Mouse (Mus musculus): ENCODE measurements around the gene Nemf.
A peak's percentile ranks its signal among the peaks of the same experiment; 100 is the strongest.
"Not testable (repeated sequence)": the region's sequence is repeated elsewhere in the genome, so short reads cannot be mapped to it uniquely, and the experiment has no call there.

Nemf gene

GRCm38 (mm10) chr12:69372731-69373331 is 15.9 kb upstream of the Nemf start:
- DNase-seq (ENCODE audit: low spot score in 2 of 2), result peak in 1 of 2 experiments; percentile 14

DNA sequence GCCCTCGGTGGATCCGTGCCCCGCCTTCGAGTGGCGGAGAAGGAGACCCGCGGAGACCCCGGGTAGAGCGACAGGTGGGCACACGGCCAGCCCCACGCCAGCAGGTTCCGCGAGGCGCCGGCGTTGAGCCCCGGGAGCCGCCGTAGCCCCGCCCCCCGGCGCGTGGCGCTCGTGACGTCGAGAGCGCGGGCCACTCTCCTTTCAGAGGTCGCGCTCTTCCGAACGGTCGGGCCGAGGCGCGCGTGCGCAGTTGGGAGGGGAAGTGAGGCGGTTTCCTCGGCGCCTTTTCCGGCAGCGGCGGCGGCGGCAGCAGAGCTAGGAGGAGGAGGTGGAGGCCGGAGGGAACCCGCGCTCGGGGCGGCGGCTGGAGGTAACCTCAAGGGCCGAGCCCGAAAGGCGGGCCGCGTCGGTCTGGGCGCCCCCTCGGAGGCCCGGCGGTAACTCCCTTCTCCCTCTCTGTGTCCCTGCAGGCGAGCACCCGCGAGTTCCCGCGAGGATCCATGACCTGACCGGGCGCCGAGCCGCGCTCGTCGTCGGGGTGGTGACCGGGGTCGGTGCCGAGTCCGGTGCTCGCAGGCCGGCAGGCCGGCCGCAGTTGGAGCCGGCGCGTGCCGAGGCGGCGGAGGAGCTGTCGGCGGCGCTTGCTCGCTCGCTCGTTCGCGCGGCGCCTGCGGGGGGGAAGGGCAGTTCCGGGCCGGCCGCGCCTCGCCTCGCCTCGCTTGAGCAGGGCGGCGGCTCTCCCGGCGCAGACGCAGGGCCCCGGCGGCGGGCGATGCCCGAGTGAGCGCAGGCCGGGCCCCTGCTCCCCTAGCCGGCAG is 15.1 kb upstream of the Nemf start, which contains the start of the genes Arf6 and Gm9887:
TSS of gene Arf6 (plus strand) at position 297 of the 818 bp plus-strand sequence.
TSS of gene Gm9887 (minus strand) at position 605 of the 818 bp plus-strand sequence.
- peak; percentile 97 to 99 for DNase-seq (ENCODE audit: low spot score in 2 of 2)

DNA sequence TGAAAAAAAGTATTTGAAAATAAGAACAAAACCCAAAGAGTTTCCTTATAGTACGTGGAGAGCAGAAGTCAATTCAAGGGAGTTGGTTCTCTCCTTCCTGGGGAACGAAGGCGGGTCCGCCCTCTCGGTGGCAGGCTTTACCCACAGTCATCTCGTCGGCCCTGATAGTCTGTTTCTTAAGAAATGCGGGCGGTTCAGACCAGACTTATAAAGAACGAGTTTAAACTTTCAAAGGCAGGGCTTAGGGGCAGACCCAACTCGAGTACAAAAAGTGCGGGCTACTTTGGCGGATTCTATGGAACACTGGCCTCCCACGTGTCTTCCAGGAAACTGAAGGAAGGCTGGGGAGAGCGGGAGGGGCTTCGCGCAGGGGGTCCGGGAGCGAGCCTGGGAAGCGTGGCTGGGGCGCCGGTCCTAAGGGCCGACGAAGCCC is 14.5 kb upstream of the Nemf start:
- no peak for DNase-seq (ENCODE audit: low spot score in 2 of 2)

DNA sequence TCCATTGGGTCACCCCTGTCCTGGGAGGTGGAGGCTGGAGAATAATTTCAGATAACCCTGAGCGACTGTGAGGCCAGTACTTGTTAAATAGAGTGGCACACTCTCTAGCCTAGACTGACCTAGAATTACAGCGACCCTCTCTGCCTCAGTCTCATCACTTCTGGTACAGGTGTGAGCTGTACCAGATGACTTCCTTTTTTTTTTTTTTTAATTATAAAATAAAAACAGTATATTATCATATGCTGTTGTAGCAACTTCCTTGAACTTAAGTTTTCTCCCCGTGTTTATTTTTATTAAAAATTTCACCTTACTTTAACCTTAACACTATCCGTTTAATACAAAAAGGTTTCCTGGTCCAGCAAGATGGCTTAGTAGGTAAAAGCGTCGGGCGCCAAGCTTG is 14.0 kb upstream of the Nemf start:
- no peak for DNase-seq (ENCODE audit: low spot score in 2 of 2)

GRCm38 (mm10) chr12:69367557-69367956 is 10.6 kb upstream of the Nemf start:
- DNase-seq (ENCODE audit: low spot score in 2 of 2), result no peak

DNA sequence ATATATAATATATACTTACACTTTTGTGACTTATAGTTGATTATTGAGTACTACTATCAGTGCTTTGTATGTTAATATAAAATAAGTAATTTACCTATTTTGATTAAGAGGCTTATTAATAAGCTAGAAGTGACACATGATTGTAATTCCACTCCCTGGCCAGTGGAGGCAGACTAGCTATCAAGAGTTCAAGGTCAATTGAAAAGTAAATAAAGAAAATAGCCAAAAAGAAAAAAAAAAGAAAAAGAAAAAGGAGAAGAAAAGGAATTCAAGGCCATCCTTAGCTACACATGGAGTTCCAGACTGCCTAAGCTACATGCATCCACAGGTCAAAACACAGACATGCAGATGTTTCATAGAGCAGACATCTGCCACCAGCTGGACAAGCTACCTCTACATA is 9.5 kb upstream of the Nemf start:
- DNase-seq (ENCODE audit: low spot score in 2 of 2), result no peak

GRCm38 (mm10) chr12:69365757-69366156 is 8.8 kb upstream of the Nemf start:
- no peak for DNase-seq (ENCODE audit: low spot score in 2 of 2)

DNA sequence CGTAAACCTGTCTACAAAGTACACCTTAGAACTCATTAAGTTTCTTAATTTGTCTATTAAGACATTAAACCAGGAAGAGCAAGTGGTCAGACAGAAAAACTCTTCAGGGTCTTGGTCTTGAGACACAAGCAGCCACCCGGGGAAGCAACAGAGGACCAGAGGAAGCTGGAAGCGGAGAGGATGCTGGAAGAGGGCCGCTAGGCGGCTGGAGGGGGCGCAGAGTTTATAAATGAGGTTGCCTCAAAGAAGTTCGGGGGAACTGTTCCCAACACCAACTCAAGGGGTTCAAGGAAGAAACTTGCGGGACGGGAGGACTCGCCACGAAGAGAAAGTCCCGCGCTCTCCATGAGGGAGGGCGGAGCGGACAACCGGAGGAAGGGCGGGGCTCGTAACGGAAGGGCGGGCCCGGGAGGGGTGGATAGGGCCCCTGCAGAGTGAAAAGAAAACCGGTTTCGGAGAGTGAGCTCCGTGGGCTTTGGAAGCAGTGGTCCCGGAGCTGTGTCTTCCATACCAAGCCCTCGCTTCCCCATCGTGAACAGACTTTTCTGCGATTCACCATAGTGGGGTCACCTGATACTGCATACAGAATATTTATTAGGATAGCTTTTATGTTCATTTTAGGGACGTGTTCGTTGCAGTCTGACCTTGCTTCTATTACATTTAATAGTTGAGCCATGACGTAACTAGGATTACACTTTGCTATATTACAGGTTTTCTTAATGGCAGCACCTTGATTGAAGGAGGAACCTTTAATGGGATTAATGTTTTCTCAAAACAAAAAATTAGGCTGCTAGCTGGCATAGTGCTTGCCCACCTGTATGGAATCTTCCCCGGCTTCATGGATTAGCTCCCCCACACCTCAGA is 7.2 kb upstream of the Nemf start:
- DNase-seq (ENCODE audit: low spot score in 2 of 2), result peak; percentile 35

GRCm38 (mm10) chr12:69363110-69363509 is 6.1 kb upstream of the Nemf start:
- not testable (repeated sequence) for DNase-seq (ENCODE audit: low spot score in 2 of 2)

DNA sequence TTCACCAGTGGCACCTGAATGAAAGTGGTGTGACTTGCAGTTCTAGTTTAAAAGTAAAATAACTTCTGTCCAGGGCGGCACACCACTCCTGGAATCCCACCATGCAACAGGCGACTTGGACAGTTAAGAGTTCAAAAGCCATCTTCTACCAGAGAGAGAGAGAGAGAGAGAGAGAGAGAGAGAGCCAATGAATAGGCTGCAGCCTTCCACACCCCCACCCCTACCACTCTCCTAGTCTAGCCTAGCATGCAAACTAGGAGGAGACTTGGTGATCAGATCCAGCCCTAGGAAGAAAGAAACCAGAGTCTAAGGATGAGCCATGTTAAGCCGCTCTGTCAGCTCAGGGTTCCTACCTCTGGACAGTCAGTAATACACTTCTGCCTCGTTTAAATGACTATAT is 5.4 kb upstream of the Nemf start:
- no peak for DNase-seq (ENCODE audit: low spot score in 2 of 2)

DNA sequence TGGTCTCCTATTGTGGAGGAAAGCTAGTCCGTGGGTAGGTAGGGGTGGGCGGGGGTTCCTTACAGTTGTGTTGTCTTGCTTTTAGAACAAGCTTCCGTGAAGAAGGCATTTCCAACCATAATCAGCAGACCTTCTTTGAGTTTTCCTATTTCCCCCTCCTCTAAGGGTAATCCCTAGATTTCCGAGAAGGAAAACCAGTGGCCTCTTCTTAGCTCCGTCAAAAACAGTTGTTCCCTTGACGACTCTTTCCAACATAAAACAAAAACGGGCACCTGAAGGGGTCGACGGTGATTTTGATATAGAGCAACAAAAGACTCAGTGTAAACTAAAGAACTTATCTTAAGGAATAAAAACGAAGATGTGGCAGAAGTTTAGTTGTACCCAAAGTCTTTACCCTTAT is 5.0 kb upstream of the Nemf start:
- no peak for DNase-seq (ENCODE audit: low spot score in 2 of 2)

GRCm38 (mm10) chr12:69360997-69361899 is 4.3 kb upstream of the Nemf start:
- peak; percentile 100 for DNase-seq (ENCODE audit: low spot score in 2 of 2)

GRCm38 (mm10) chr12:69360655-69360996 is 3.7 kb upstream of the Nemf start:
- peak in 1 of 2 experiments; percentile 26 for DNase-seq (ENCODE audit: low spot score in 2 of 2)

DNA sequence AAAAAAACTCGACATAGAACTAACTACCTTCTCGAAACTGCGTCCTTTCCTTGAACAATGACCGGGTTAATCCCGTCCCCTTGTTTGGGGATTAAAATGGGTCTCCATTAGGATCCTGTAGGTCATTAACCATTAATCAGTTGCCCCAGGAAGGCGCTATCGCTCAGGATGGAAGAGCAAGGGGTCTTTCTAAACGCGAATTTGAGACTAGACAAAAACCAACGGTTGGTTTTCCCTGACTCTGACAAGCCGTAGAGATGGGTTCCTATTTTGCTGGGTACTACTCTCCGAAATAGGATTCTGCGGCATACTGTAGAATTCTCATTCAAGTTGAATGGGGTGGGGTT is 308 bp upstream of the Nemf start:
- peak in 1 of 2 experiments; percentile 10 for DNase-seq (ENCODE audit: low spot score in 2 of 2)

DNA sequence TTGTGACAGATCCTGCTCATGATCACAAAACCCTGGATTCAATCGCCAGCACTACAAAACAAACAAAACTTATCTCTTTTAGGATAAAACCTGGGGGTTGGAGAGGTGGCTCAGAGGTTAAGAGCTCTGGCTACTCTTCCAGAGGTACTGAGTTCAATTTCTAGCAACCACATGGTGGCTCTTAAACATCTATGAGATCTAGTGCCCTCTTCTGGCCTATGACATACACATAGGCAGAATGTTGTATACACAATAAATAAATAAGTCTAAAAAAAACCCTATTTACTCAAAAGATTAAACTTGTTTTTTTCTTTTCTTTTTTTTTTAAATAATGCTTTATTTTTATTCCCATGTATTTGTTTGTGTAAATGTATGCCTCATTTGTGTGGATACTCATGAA is 5.3 kb downstream of the Nemf start:
- no peak for DNase-seq (ENCODE audit: low spot score in 2 of 2)

DNA sequence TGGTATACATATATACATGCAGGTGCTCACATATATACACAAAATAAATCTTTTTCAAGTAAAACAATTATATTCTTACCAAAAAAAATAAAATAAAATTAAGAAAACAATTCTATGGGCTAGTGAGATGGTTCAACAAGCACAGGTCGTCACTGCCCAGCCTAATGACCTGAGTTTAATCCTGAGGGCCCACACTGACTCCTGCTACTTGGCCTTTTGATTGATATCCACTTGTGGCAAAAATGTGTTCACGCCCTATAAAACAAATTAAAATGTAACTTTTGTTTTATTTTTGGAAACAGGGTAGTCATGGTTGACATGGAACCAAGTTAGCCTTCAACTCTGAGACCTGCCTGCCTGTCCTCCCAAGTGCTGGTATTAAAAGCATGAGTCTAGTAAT is 7.0 kb downstream of the Nemf start:
- DNase-seq (ENCODE audit: low spot score in 2 of 2), result no peak

DNA sequence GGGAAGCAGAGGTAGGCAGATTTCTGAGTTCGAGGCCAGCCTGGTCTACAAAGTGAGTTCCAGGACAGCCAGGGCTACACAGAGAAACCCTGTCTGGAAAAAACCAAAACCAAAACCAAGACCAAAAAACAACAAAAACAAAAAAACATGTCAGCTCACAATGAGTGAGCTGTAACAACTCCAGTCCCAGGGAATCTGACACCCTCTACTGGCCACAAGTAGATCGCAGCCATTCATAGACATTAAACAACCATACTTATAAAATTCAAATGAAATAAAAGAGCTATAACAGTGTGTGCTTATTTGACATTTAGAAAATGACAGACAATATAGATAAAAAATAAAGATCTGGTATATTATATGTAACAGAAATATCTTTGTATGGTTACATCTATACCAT is 23.4 kb downstream of the Nemf start:
- DNase-seq (ENCODE audit: low spot score in 2 of 2), result peak in 1 of 2 experiments; percentile 13

DNA sequence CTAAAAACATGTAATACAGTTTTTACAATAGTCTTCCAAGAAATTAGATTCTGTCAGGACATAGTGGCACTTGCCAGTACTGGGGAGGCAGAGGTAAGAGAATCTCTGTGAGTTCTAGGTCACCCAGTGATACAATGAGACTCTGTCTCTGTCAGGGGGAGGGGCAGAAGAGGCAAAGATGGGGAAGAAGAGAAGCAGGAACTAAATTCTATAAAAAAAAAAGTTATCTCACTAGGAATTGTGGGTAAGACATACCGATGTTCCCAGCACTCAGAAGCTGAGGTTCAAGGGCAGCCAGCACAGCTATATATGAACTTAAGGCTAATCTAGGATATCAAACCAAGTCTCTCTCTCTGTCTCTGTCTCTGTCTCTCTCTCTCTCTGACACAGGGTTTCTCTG is 24.8 kb downstream of the Nemf start:
- DNase-seq (ENCODE audit: low spot score in 2 of 2), result no peak

DNA sequence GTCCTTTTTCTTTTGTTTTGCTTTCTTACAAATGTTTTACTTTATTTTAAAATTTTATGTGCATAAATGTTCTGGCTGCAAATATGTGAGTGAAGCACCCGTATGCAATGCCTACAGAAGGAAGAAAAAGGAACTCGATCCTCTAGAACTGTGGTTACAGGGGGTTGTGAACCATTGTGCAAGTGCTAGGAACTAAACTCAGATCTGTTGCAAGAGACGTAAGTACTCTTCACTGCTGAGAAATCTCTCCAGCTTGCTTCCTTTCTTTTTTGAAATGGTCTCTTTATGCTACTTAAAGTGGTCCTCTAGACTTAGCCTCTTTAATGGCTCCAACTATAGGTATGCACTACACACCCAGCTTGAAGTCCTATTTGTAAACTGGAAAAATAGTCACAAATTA is 25.8 kb downstream of the Nemf start:
- DNase-seq (ENCODE audit: low spot score in 2 of 2), result no peak

GRCm38 (mm10) chr12:69318431-69318830 is 38.5 kb downstream of the Nemf start:
- no peak for DNase-seq (ENCODE audit: low spot score in 2 of 2)

GRCm38 (mm10) chr12:69309659-69310058 is 47.3 kb downstream of the Nemf start:
- no peak for DNase-seq (ENCODE audit: low spot score in 2 of 2)
